Mouse (Mus musculus) G1E (cell line): Measurements from ENCODE around the gene Ncoa3. TPM values are rescaled to one million over a fixed set of nuclear protein-coding genes. Genes with fewer than 3 reads are reported as not detected.

ENCODE experiments used
- ATAC-seq: 2 replicates; pipeline ENCODE4 v1.8.0; 2016; ENCODE audit warnings: mild to moderate bottlenecking; ENCODE audit not compliant: insufficient number of reproducible peaks, poor library complexity, low FRiP score, severe bottlenecking; ENCODE audit errors: extremely low read depth
- DNase-seq: peaks from one replicate; pipeline ENCODE4 v3.0.0; 2012; ENCODE audit warnings: low spot score
- H3K27me3 ChIP-seq: 2 replicates; pipeline ENCODE4 v1.6.1; 2012; ENCODE audit warnings: mild to moderate bottlenecking, low read length, inconsistent platforms; ENCODE audit not compliant: insufficient read depth
- H3K36me3 ChIP-seq: replicated peaks from 2 replicates; pipeline ENCODE3; 2012; ENCODE audit warnings: mild to moderate bottlenecking, inconsistent platforms
- H3K4me1 ChIP-seq: 2 replicates; pipeline ENCODE4 v1.6.1; 2012; ENCODE audit warnings: low read depth, low read length, inconsistent platforms, mixed read lengths; ENCODE audit not compliant: insufficient read depth
- H3K4me3 ChIP-seq: 2 replicates; pipeline ENCODE4 v1.5.1; 2012; ENCODE audit warnings: low read depth, mild to moderate bottlenecking, inconsistent platforms, low read length, moderate library complexity, mixed read lengths
- H3K9me3 ChIP-seq: replicated peaks from 2 replicates; pipeline ENCODE4 v1.6.1; 2012; ENCODE audit warnings: inconsistent platforms
- CTCF ChIP-seq: IDR thresholded peaks from 2 replicates; pipeline ENCODE4 v1.5.1; 2012; ENCODE audit warnings: low read depth, low read length, inconsistent platforms, mixed read lengths
- GATA1 ChIP-seq: IDR thresholded peaks from 2 replicates; pipeline ENCODE4 v1.6.1; 2012; ENCODE audit warnings: borderline replicate concordance, low read length, inconsistent platforms, mixed read lengths
- GATA2 ChIP-seq: IDR thresholded peaks from 2 replicates; pipeline ENCODE4 v1.6.1; 2012; ENCODE audit warnings: low read depth, low read length, inconsistent platforms, borderline replicate concordance
- POLR2AphosphoS5 ChIP-seq: IDR thresholded peaks from 2 replicates; pipeline ENCODE4 v1.6.1; 2012; ENCODE audit warnings: low read depth, low read length, inconsistent platforms; ENCODE audit not compliant: insufficient replicate concordance
- TAL1 ChIP-seq: conservative IDR thresholded peaks from 2 replicates; pipeline ENCODE4 v1.6.1; 2012; ENCODE audit warnings: low read depth, low read length, inconsistent platforms, mixed read lengths
- polyA plus RNA-seq: library from polyadenylated mRNA; stranded (reverse); fragments of >175 nt; gene quantifications from 2 replicates; pipeline ENCODE4 v1.2.3, GENCODE M21; 2012
- total RNA-seq, 2 experiments: library from RNA; stranded (forward) in 1 of 2; stranded (reverse) in 1 of 2; fragments of 200-1000 nt in 1 of 2; fragments of >200 nt in 1 of 2; fragmentation: Nextera tagmentation in 1 of 2; gene quantifications; 2 replicates each; pipeline ENCODE4 v1.2.3; 2014 to 2017

Ncoa3 gene
- total and polyA plus RNA-seq, 3 experiments: 8.2 to 17.9 (median 14.6) TPM

- H3K9me3 ChIP-seq: no peaks in the 10 kb centered on the region
- H3K4me1 ChIP-seq: peaks cover 15% of the 10 kb centered on the region
- no peak overlapping the region for H3K4me3 ChIP-seq
- H3K27me3 ChIP-seq: peaks cover 15% of the 10 kb centered on the region
- H3K36me3 ChIP-seq: no peaks in the 10 kb centered on the region
- TF ChIP-seq TAL1: no peak
- no peak for TF ChIP-seq POLR2AphosphoS5
- no peak for TF ChIP-seq GATA1
- no peak for TF ChIP-seq CTCF
- no peak for TF ChIP-seq GATA2
- DNase-seq (no peak), ATAC-seq (no peak)
Observed at GRCm38 (mm10) chr2:166018769-166019168, 26.3 kb downstream of the Ncoa3 start.

- Histone ChIP-seq H3K9me3 (no peaks in the 10 kb centered on the region), H3K27me3 (peaks cover 22% of the 10 kb centered on the region), H3K36me3 (no peaks in the 10 kb centered on the region), H3K4me3 (no peak overlapping the region), H3K4me1 (peaks cover 15% of the 10 kb centered on the region)
- ATAC-seq (no peak), DNase-seq (no peak)
- TF ChIP-seq POLR2AphosphoS5 (no peak), GATA2 (no peak), GATA1 (no peak), CTCF (no peak), TAL1 (no peak)
Observed at GRCm38 (mm10) chr2:166020026-166020425, 27.6 kb downstream of the Ncoa3 start.

GRCm38 (mm10) chr2:166021073-166021610 lies 28.7 kb downstream of the Ncoa3 start:
- TF ChIP-seq POLR2AphosphoS5: no peak
- TF ChIP-seq GATA1: no peak
- TF ChIP-seq CTCF: no peak
- no peak for TF ChIP-seq GATA2
- TF ChIP-seq TAL1: no peak
- no peak overlapping the region for H3K4me3 ChIP-seq
- no peak for DNase-seq
- peaks cover 20% of the 10 kb centered on the region for H3K27me3 ChIP-seq
- peaks cover 15% of the 10 kb centered on the region for H3K4me1 ChIP-seq
- H3K36me3 ChIP-seq: no peaks in the 10 kb centered on the region
- ATAC-seq: no peak
- no peaks in the 10 kb centered on the region for H3K9me3 ChIP-seq

GRCm38 (mm10) chr2:166021642-166022041 lies 29.2 kb downstream of the Ncoa3 start:
- Histone ChIP-seq H3K4me1 (peaks cover 15% of the 10 kb centered on the region), H3K27me3 (peaks cover 20% of the 10 kb centered on the region), H3K4me3 (no peak overlapping the region), H3K9me3 (no peaks in the 10 kb centered on the region), H3K36me3 (no peaks in the 10 kb centered on the region)
- TF ChIP-seq GATA2 (no peak), CTCF (no peak)
- DNase-seq: no peak
- no peak for ATAC-seq

GRCm38 (mm10) chr2:166022327-166022726 lies 29.9 kb downstream of the Ncoa3 start:
- Histone ChIP-seq H3K36me3 (no peaks in the 10 kb centered on the region), H3K9me3 (no peaks in the 10 kb centered on the region), H3K27me3 (peaks cover 20% of the 10 kb centered on the region), H3K4me1 (peaks cover 14% of the 10 kb centered on the region), H3K4me3 (no peak overlapping the region)
- no peak for TF ChIP-seq CTCF
- no peak for TF ChIP-seq GATA2
- no peak for TF ChIP-seq TAL1
- TF ChIP-seq POLR2AphosphoS5: no peak
- TF ChIP-seq GATA1: no peak
- DNase-seq (no peak), ATAC-seq (no peak)

GRCm38 (mm10) chr2:166024079-166024478 lies 31.6 kb downstream of the Ncoa3 start:
- ATAC-seq (no peak), DNase-seq (no peak)
- H3K27me3 ChIP-seq: peaks cover 14% of the 10 kb centered on the region
- no peak for TF ChIP-seq CTCF
- no peak for TF ChIP-seq GATA1
- no peak for TF ChIP-seq GATA2
- no peak for TF ChIP-seq POLR2AphosphoS5
- no peak for TF ChIP-seq TAL1
- no peaks in the 10 kb centered on the region for H3K9me3 ChIP-seq
- no peak overlapping the region for H3K4me3 ChIP-seq
- no peaks in the 10 kb centered on the region for H3K36me3 ChIP-seq
- H3K4me1 ChIP-seq: peaks cover 6% of the 10 kb centered on the region

GRCm38 (mm10) chr2:166024621-166025020 lies 32.2 kb downstream of the Ncoa3 start:
- Histone ChIP-seq H3K27me3 (peaks cover 14% of the 10 kb centered on the region), H3K4me3 (no peak overlapping the region), H3K4me1 (peaks cover 6% of the 10 kb centered on the region), H3K36me3 (no peaks in the 10 kb centered on the region), H3K9me3 (no peaks in the 10 kb centered on the region)
- DNase-seq (no peak), ATAC-seq (no peak)
- no peak for TF ChIP-seq POLR2AphosphoS5
- no peak for TF ChIP-seq TAL1
- TF ChIP-seq GATA1: no peak
- TF ChIP-seq CTCF: no peak
- no peak for TF ChIP-seq GATA2
